Mouse (Mus musculus): ENCODE results near the gene Arf3. TPM values are rescaled to one million over a fixed set of nuclear protein-coding genes. Genes with fewer than 3 reads are reported as not detected.

Gene Arf3
- 84.9 TPM for polyA plus RNA-seq (2017; shearing (Covaris generic))

GRCm38 (mm10) chr15:98762670-98763529 is at the start of gene Arf3:
Arf3 (minus strand) TSS chr15:98763214.

GRCm38 (mm10) chr15:98809390-98809789 is 46.4 kb upstream of the Arf3 start, which contains the start of gene Ddn:
Ddn (minus strand) TSS chr15:98809490.

DNA sequence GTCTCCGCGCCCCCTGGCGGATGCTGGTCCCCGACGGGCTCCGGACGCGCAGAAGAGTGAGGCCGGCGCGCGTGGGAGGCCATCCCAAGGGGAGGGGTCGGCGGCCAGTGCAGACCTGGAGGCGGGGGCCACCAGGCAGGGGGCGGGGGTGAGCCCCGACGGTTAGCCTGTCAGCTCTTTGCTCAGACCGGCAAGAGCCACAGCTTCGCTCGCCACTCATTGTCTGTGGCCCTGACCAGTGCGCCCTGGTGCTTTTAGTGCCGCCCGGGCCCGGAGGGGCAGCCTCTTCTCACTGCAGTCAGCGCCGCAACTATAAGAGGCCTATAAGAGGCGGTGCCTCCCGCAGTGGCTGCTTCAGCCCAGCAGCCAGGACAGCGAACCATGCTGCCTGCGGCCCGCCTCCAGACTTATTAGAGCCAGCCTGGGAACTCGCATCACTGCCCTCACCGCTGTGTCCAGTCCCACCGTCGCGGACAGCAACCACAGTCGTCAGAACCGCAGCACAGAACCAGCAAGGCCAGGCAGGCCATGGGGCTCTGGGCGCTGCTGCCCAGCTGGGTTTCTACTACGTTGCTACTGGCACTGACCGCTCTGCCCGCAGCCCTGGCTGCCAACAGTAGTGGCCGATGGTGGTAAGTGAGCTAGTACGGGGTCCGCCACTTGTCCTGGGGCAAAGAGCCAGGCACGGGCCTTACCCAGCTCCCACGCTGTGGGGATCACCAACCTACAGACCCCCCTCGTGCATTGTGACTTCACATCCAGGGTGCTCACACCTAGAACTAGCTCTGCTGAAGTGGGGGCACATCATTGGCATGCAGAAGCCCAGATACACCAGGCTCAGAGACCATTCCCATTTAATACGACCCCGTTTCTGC is 26.9 kb upstream of the Arf3 start, which contains the start of gene Wnt1:
Gene Wnt1, plus strand, starts transcription at position 197 of the 875 bp plus-strand sequence.

DNA sequence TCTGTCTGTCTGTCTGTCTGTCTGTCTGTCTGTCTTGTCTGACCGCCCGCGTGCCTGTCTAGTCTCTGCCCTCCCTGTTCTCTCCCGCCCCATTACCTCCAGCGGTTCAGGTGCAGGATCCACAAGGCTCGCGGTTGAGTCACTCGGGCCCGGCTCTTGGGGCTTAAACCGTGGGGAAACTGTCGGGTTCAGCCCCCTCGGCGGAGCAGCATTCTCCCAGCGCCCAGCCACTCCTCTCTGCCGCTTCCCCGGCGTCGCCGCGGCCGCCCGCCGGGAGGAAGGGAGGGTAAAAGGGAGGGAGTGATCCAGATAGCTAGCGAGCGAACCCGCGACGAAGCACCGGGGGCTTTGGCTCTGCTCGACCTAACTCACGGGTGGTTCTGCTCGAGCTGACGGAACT is 14.7 kb upstream of the Arf3 start, which contains the start of gene Wnt10b:
Gene Wnt10b, minus strand, starts transcription at position 389 of the 400 bp plus-strand sequence.

GRCm38 (mm10) chr15:98727443-98728321 is 35.3 kb downstream of the Arf3 start, which contains the start of gene Fkbp11:
Fkbp11 (minus strand) TSS chr15:98728198.

DNA sequence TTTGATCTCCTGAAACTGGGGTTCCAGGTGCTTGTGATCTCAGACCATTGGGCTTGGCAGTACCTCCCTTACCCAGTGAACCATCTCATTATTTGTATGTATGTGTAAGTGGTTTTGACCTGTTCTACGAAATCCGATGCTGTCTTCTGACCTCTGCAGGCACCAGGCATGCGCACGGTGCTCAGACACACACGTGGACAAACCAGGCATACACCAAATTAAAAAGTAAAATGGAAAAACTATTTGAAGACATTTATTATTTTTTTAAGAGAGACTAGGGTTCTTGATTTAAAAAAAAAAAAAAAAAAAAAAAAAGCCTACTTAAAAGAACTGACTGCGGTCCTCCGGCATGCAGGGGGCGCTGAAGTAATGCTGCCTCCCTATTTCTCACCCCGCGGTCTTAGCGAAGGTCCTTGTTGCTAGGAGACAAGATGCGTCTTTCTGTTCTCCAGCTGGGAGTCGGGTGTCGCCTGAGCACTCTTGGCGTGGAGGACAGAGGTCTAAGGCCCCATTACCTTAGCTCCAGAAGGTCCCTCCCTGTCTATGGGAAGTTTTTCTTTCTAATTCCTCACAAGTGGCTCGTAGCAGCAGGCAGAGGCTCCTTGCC is 55.1 kb downstream of the Arf3 start, which contains the start of gene Ccdc65:
Gene Ccdc65, plus strand, starts transcription at position 442 of the 607 bp plus-strand sequence.

Other genes starting within 250 kb of the Arf3 start
- 71.2 TPM for gene Kansl2, start 228.9 kb downstream of the Arf3 start, polyA plus RNA-seq (2017; shearing (Covaris generic))
- gene Ccnt1, start 192.3 kb downstream of the Arf3 start, polyA plus RNA-seq (2017; shearing (Covaris generic)) = 124 TPM
- gene 4930415O20Rik, start 192.2 kb downstream of the Arf3 start, polyA plus RNA-seq (2017; shearing (Covaris generic)) = not detected
- 0.56 TPM for gene Adcy6, start 153.1 kb downstream of the Arf3 start, polyA plus RNA-seq (2017; shearing (Covaris generic))
- gene Cacnb3, start 132.4 kb downstream of the Arf3 start, polyA plus RNA-seq (2017; shearing (Covaris generic)) = 0.99 TPM
- 26.5 TPM for gene Ddx23, start 100.3 kb downstream of the Arf3 start, polyA plus RNA-seq (2017; shearing (Covaris generic))
- 3.1 TPM for gene Rnd1, start 85.8 kb downstream of the Arf3 start, polyA plus RNA-seq (2017; shearing (Covaris generic))
- gene Ccdc65, start 55.0 kb downstream of the Arf3 start, polyA plus RNA-seq (2017; shearing (Covaris generic)) = 0.48 TPM
- not detected for gene Fkbp11, start 35.0 kb downstream of the Arf3 start, polyA plus RNA-seq (2017; shearing (Covaris generic))
- not detected for gene Wnt10b, start 14.9 kb upstream of the Arf3 start, polyA plus RNA-seq (2017; shearing (Covaris generic))
- not detected for gene Wnt1, start 26.6 kb upstream of the Arf3 start, polyA plus RNA-seq (2017; shearing (Covaris generic))
- 0.20 TPM for gene Ddn, start 46.3 kb upstream of the Arf3 start, polyA plus RNA-seq (2017; shearing (Covaris generic))
- gene Prkag1, start 68.3 kb upstream of the Arf3 start, polyA plus RNA-seq (2017; shearing (Covaris generic)) = 111 TPM
- 21.8 TPM for gene Kmt2d, start 108.0 kb upstream of the Arf3 start, polyA plus RNA-seq (2017; shearing (Covaris generic))
- 29.6 TPM for gene Rhebl1, start 131.3 kb upstream of the Arf3 start, polyA plus RNA-seq (2017; shearing (Covaris generic))
- gene Dhh, start 135.3 kb upstream of the Arf3 start, polyA plus RNA-seq (2017; shearing (Covaris generic)) = 0.09 TPM
- gene Lmbr1l, start 155.0 kb upstream of the Arf3 start, polyA plus RNA-seq (2017; shearing (Covaris generic)) = 95.0 TPM
- gene Tuba1b, start 171.4 kb upstream of the Arf3 start, polyA plus RNA-seq (2017; shearing (Covaris generic)) = 267 TPM
- not detected for gene Gm49450, start 190.3 kb upstream of the Arf3 start, polyA plus RNA-seq (2017; shearing (Covaris generic))
- gene Tuba1a, start 190.5 kb upstream of the Arf3 start, polyA plus RNA-seq (2017; shearing (Covaris generic)) = 205 TPM